Mouse (Mus musculus) liver, adult 2 months (tissue): ENCODE data around the gene A730071L15Rik. TPM values are rescaled to one million over a fixed set of nuclear protein-coding genes. Genes with fewer than 3 reads are reported as not detected.
A peak's percentile ranks its signal among the peaks of the same experiment; 100 is the strongest.

Source experiments
- DNase-seq: peaks from one replicate; pipeline ENCODE4 v3.0.0-alpha.2; 2011; ENCODE audit warnings: low read depth, low spot score; ENCODE audit errors: extremely low read depth
- H3K27ac ChIP-seq: fragments of 200-500 bp; replicated peaks from 2 replicates; pipeline ENCODE4 v1.5.1; 2012; ENCODE audit warnings: low read depth, mild to moderate bottlenecking, control low read depth, inconsistent platforms, low read length; ENCODE audit not compliant: insufficient read depth
- H3K27me3 ChIP-seq: fragments of 200-500 bp; 2 replicates; pipeline ENCODE4 v1.6.1; 2012; ENCODE audit warnings: mild to moderate bottlenecking, moderate library complexity, low read length, inconsistent platforms; ENCODE audit not compliant: control insufficient read depth, insufficient read depth
- H3K36me3 ChIP-seq: fragments of 200-500 bp; 2 replicates; pipeline ENCODE4 v1.6.1; 2012; ENCODE audit warnings: low read length, inconsistent platforms; ENCODE audit not compliant: control insufficient read depth, insufficient read depth
- H3K4me1 ChIP-seq: fragments of 200-500 bp; 2 replicates; pipeline ENCODE4 v1.6.1; 2011; ENCODE audit warnings: low read length; ENCODE audit not compliant: control insufficient read depth, insufficient read depth
- H3K4me3 ChIP-seq: fragments of 200-500 bp; 2 replicates; pipeline ENCODE4 v1.5.1; 2011; ENCODE audit warnings: low read depth, mild to moderate bottlenecking, control low read depth, low read length, moderate library complexity; ENCODE audit not compliant: insufficient read depth
- H3K79me2 ChIP-seq: fragments of 200-500 bp; 2 replicates; pipeline ENCODE4 v1.6.1; 2012; ENCODE audit warnings: inconsistent platforms, mild to moderate bottlenecking, low read length, moderate library complexity; ENCODE audit not compliant: control insufficient read depth, insufficient read depth
- H3K9ac ChIP-seq: fragments of 200-500 bp; 2 replicates; pipeline ENCODE4 v1.6.1; 2012; ENCODE audit warnings: low read depth, mild to moderate bottlenecking, control low read depth, inconsistent platforms, low read length
- CTCF ChIP-seq: fragments of 200-500 bp; IDR thresholded peaks from 2 replicates; pipeline ENCODE4 v1.5.1; 2011; ENCODE audit warnings: low read depth, low read length, control low read depth
- POLR2A ChIP-seq: fragments of 200-500 bp; IDR thresholded peaks from 2 replicates; pipeline ENCODE4 v1.6.1; 2011; ENCODE audit warnings: low read length, control low read depth; ENCODE audit not compliant: insufficient read depth; ENCODE audit errors: extremely low read depth
- WGBS: fragments of 180-500 bp; shearing (Covaris S2); methylation state at CpG from one replicate; pipeline ENCODE4 v1.1.7; 2018; 5-methylcytosine and 5-hydroxymethylcytosine counted together
- polyA plus RNA-seq: library from polyadenylated mRNA; depleted of rRNA; stranded (reverse); fragments of >200 nt; gene quantifications from 2 replicates; pipeline ENCODE4 v1.2.3, GENCODE M21; 2012
- total RNA-seq: library from RNA; depleted of rRNA; stranded (reverse); fragments of >200 nt; gene quantifications from 2 replicates; pipeline ENCODE4 v1.2.3, GENCODE M21; 2014

The A730071L15Rik gene
- total and polyA plus RNA-seq, 2 experiments = 0.05 to 0.09 TPM

GRCm38 (mm10) chr11:6165391-6166081 is 34.3 kb upstream of the A730071L15Rik start:
- Histone ChIP-seq H3K36me3 (no peaks in the 10 kb centered on the region), H3K27me3 (no peaks in the 10 kb centered on the region), H3K4me3 (no peak overlapping the region), H3K4me1 (peaks cover 19% of the 10 kb centered on the region), H3K79me2 (peaks cover 22% of the 10 kb centered on the region), H3K9ac (peak overlapping the region; percentile 20), H3K27ac (peak overlapping the region; percentile 70)
- TF ChIP-seq CTCF (no peak), POLR2A (no peak)
- peak; percentile 93 for DNase-seq
- WGBS = 28% methylated on average over 7 of the region's 7 CpGs

- Histone ChIP-seq H3K36me3 (no peaks in the 10 kb centered on the region), H3K4me3 (no peak overlapping the region), H3K27me3 (no peaks in the 10 kb centered on the region), H3K9ac (no peak overlapping the region), H3K27ac (no peak overlapping the region), H3K4me1 (peaks cover 12% of the 10 kb centered on the region), H3K79me2 (peaks cover 25% of the 10 kb centered on the region)
- DNase-seq = no peak
- WGBS = 91% methylated on average over 12 of the region's 12 CpGs
- TF ChIP-seq POLR2A = no peak
- no peak for TF ChIP-seq CTCF
Measured at GRCm38 (mm10) chr11:6166351-6166750, 33.5 kb upstream of the A730071L15Rik start.

GRCm38 (mm10) chr11:6169041-6169663 is 30.7 kb upstream of the A730071L15Rik start:
- TF ChIP-seq POLR2A = no peak
- TF ChIP-seq CTCF = no peak
- Histone ChIP-seq H3K79me2 (peaks cover 27% of the 10 kb centered on the region), H3K9ac (no peak overlapping the region), H3K27me3 (no peaks in the 10 kb centered on the region), H3K27ac (no peak overlapping the region), H3K36me3 (no peaks in the 10 kb centered on the region), H3K4me1 (peaks cover 11% of the 10 kb centered on the region), H3K4me3 (no peak overlapping the region)
- 79% methylated on average over 2 of the region's 2 CpGs for WGBS
- no peak for DNase-seq

GRCm38 (mm10) chr11:6174719-6175118 is 25.1 kb upstream of the A730071L15Rik start:
- TF ChIP-seq POLR2A (no peak), CTCF (no peak)
- H3K9ac ChIP-seq = no peak overlapping the region
- 13% methylated on average over 7 of the region's 7 CpGs for WGBS

GRCm38 (mm10) chr11:6175506-6175905 is 24.3 kb upstream of the A730071L15Rik start:
- no peak overlapping the region for H3K27ac ChIP-seq
- WGBS = 81% methylated on average over 1 of the region's 1 CpGs
- peaks cover 13% of the 10 kb centered on the region; the same call in 1 of the 2 replicates for H3K79me2 ChIP-seq
- no peak overlapping the region for H3K9ac ChIP-seq
- TF ChIP-seq POLR2A (no peak), CTCF (no peak)
- H3K36me3 ChIP-seq = no peaks in the 10 kb centered on the region
- no peaks in the 10 kb centered on the region for H3K27me3 ChIP-seq
- H3K4me1 ChIP-seq = peaks cover 9% of the 10 kb centered on the region
- no peak overlapping the region for H3K4me3 ChIP-seq
- no peak for DNase-seq

More at GRCm38 (mm10) chr11:6174719-6175118, 25.1 kb upstream of the A730071L15Rik start:
- H3K36me3 ChIP-seq = no peaks in the 10 kb centered on the region
- no peak overlapping the region for H3K27ac ChIP-seq
- H3K4me3 ChIP-seq = no peak overlapping the region
- H3K79me2 ChIP-seq = peaks cover 16% of the 10 kb centered on the region; the same call in 1 of the 2 replicates
- peaks cover 9% of the 10 kb centered on the region for H3K4me1 ChIP-seq
- DNase-seq = peak; percentile 82
- H3K27me3 ChIP-seq = no peaks in the 10 kb centered on the region
